Mouse (Mus musculus): Measurements from ENCODE around the gene Desi1. TPM values are rescaled to one million over a fixed set of nuclear protein-coding genes. Genes with fewer than 3 reads are reported as not detected.
A peak's percentile ranks its signal among the peaks of the same experiment; 100 is the strongest.

The Desi1 gene
- polyA plus RNA-seq, 1 experiment, result 53.6 TPM

- peaks cover 6% of the 10 kb centered on the region for H3K27me3 ChIP-seq (replicated peaks)
- H3K9me3 ChIP-seq, result no peaks in the 10 kb centered on the region
- TF ChIP-seq GATA1 (IDR thresholded peaks at IDR 0.05; ENCODE audit: borderline replicate concordance, low read length) (no peak), FLI1 (IDR thresholded peaks at IDR 0.05; ENCODE audit: low read length) (peak; percentile 65; the same call in 1 of the 2 replicates)
Measured at GRCm38 (mm10) chr15:82047080-82047883, 13.6 kb upstream of the Desi1 start, which contains the start of gene Snu13. Gene Snu13 (minus strand): TSS chr15:82047598.

GRCm38 (mm10) chr15:82046246-82046891, 12.7 kb upstream of the Desi1 start:
- TF ChIP-seq FLI1 (IDR thresholded peaks at IDR 0.05; ENCODE audit: low read length) (no peak), GATA1 (IDR thresholded peaks at IDR 0.05; ENCODE audit: borderline replicate concordance, low read length) (no peak)
- Histone ChIP-seq H3K4me3 (replicated peaks) (peak overlapping the region; percentile 97), H3K27me3 (replicated peaks) (peaks cover 1% of the 10 kb centered on the region)

More at GRCm38 (mm10) chr15:82047080-82047883, 13.6 kb upstream of the Desi1 start, which contains the start of gene Snu13:
- peaks cover 15% of the 10 kb centered on the region for H3K36me3 ChIP-seq (replicated peaks; ENCODE audit: low read length)
- H3K4me1 ChIP-seq, result peaks cover 32% of the 10 kb centered on the region
- H3K4me3 ChIP-seq (replicated peaks), result peak within 1 kb of the TSS; percentile 97

GRCm38 (mm10) chr15:82044166-82044784, 10.6 kb upstream of the Desi1 start:
- peaks cover 45% of the 10 kb centered on the region for H3K4me1 ChIP-seq
- H3K9me3 ChIP-seq, result no peaks in the 10 kb centered on the region
- H3K36me3 ChIP-seq (replicated peaks; ENCODE audit: low read length), result peaks cover 35% of the 10 kb centered on the region
- TF ChIP-seq FLI1 (IDR thresholded peaks at IDR 0.05; ENCODE audit: low read length) (no peak), GATA1 (IDR thresholded peaks at IDR 0.05; ENCODE audit: borderline replicate concordance, low read length) (no peak)
- H3K4me3 ChIP-seq (replicated peaks), result no peak overlapping the region
- H3K27me3 ChIP-seq (replicated peaks), result no peaks in the 10 kb centered on the region

More at GRCm38 (mm10) chr15:82046246-82046891, 12.7 kb upstream of the Desi1 start:
- Histone ChIP-seq H3K4me1 (peaks cover 30% of the 10 kb centered on the region), H3K36me3 (replicated peaks; ENCODE audit: low read length) (peaks cover 18% of the 10 kb centered on the region), H3K9me3 (no peaks in the 10 kb centered on the region)

- Histone ChIP-seq H3K4me1 (peaks cover 35% of the 10 kb centered on the region), H3K36me3 (replicated peaks; ENCODE audit: low read length) (peaks cover 67% of the 10 kb centered on the region), H3K9me3 (no peaks in the 10 kb centered on the region), H3K4me3 (replicated peaks) (no peak overlapping the region), H3K27me3 (replicated peaks) (no peaks in the 10 kb centered on the region)
- TF ChIP-seq FLI1 (IDR thresholded peaks at IDR 0.05; ENCODE audit: low read length) (no peak), GATA1 (IDR thresholded peaks at IDR 0.05; ENCODE audit: borderline replicate concordance, low read length) (no peak)
Measured at GRCm38 (mm10) chr15:82040650-82041049, 7.0 kb upstream of the Desi1 start.

- TF ChIP-seq FLI1 (IDR thresholded peaks at IDR 0.05; ENCODE audit: low read length), result no peak
- TF ChIP-seq GATA1 (IDR thresholded peaks at IDR 0.05; ENCODE audit: borderline replicate concordance, low read length), result no peak
- peaks cover 89% of the 10 kb centered on the region for H3K36me3 ChIP-seq (replicated peaks; ENCODE audit: low read length)
Measured at GRCm38 (mm10) chr15:82035904-82036689, 2.4 kb upstream of the Desi1 start.

GRCm38 (mm10) chr15:82032386-82032785, 1.3 kb downstream of the Desi1 start:
- Histone ChIP-seq H3K36me3 (replicated peaks; ENCODE audit: low read length) (peaks cover 91% of the 10 kb centered on the region), H3K9me3 (no peaks in the 10 kb centered on the region), H3K27me3 (replicated peaks) (no peaks in the 10 kb centered on the region), H3K4me1 (peaks cover 20% of the 10 kb centered on the region), H3K4me3 (replicated peaks) (no peak overlapping the region)
- TF ChIP-seq GATA1 (IDR thresholded peaks at IDR 0.05; ENCODE audit: borderline replicate concordance, low read length) (no peak), FLI1 (IDR thresholded peaks at IDR 0.05; ENCODE audit: low read length) (no peak)

More at GRCm38 (mm10) chr15:82035904-82036689, 2.4 kb upstream of the Desi1 start:
- Histone ChIP-seq H3K9me3 (no peaks in the 10 kb centered on the region), H3K4me3 (replicated peaks) (no peak overlapping the region), H3K4me1 (peaks cover 32% of the 10 kb centered on the region), H3K27me3 (replicated peaks) (no peaks in the 10 kb centered on the region)

- H3K36me3 ChIP-seq (replicated peaks; ENCODE audit: low read length), result peaks cover 97% of the 10 kb centered on the region
- H3K27me3 ChIP-seq (replicated peaks), result no peaks in the 10 kb centered on the region
- H3K4me3 ChIP-seq (replicated peaks), result no peak overlapping the region
- H3K4me1 ChIP-seq, result peaks cover 9% of the 10 kb centered on the region; the same call in 1 of the 2 replicates
- TF ChIP-seq FLI1 (IDR thresholded peaks at IDR 0.05; ENCODE audit: low read length), result no peak
- TF ChIP-seq GATA1 (IDR thresholded peaks at IDR 0.05; ENCODE audit: borderline replicate concordance, low read length), result no peak
- H3K9me3 ChIP-seq, result no peaks in the 10 kb centered on the region
Measured at GRCm38 (mm10) chr15:82027726-82028125, 5.9 kb downstream of the Desi1 start.

- Histone ChIP-seq H3K27me3 (replicated peaks) (no peaks in the 10 kb centered on the region), H3K36me3 (replicated peaks; ENCODE audit: low read length) (peaks cover 97% of the 10 kb centered on the region), H3K4me3 (replicated peaks) (no peak overlapping the region), H3K4me1 (peaks cover 12% of the 10 kb centered on the region), H3K9me3 (no peaks in the 10 kb centered on the region)
- TF ChIP-seq FLI1 (IDR thresholded peaks at IDR 0.05; ENCODE audit: low read length) (no peak), GATA1 (IDR thresholded peaks at IDR 0.05; ENCODE audit: borderline replicate concordance, low read length) (no peak)
Measured at GRCm38 (mm10) chr15:82027276-82027675, 6.4 kb downstream of the Desi1 start.
